Mouse (Mus musculus) hematopoietic multipotent progenitor cell, adult 10-12 weeks (in vitro differentiated cells): ENCODE measurements around the gene Rab22a. TPM values are rescaled to one million over a fixed set of nuclear protein-coding genes. Genes with fewer than 3 reads are reported as not detected.

Experiments used
- polyA plus RNA-seq: library from polyadenylated mRNA; stranded (reverse); fragments of >175 nt; gene quantifications from 2 replicates; pipeline ENCODE4 v1.2.3, GENCODE M21; 2012; ENCODE audit warnings: low replicate concordance

Rab22a gene
- polyA plus RNA-seq, result 14.0 and 40.5 TPM in 2 replicates

DNA sequence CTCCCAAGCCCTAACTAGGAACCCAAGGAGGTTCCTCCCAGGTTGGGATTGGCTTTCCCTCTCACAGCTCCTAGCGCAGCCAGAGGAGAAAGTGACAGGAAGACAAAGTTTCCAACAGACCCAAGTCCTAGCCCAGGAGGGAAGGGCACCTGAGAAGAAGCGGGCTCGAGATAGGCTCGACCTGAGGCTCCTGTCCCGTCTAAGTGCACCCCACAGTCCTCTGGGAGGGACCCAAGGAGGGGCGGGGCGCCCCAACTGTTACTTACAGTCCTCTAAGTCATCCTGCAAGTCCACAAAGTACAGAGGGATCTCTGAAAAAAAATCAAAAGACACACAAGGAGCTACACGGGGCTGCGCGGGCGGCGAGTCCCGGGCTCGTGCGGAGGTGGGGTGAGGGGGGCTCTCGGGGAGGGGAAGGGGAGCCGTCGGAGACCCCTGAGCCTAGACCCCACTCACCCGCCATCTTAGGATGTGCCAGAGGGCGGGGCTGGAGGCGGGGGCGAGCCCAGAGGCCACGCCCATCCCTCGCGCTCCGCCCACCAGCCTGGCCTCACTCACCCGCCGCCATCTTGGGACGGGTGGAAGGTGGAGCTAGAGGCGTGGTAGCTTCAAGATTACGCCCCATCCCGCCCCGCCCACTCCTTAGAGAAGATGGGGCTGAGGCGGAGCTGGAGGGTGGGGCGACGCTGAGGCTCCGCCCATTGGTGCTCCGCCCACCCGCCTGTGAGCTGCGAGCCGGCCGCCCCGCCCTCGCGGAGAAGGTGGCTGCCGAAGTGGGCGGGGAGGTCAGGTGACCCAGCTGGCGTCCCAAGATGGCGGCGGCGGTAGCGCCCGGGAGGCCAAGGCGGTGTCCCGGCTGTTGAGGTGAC lies at the start of gene Rab22a:
Gene Rab22a (plus strand): TSS at position 704 of the 869 bp plus-strand sequence.

DNA sequence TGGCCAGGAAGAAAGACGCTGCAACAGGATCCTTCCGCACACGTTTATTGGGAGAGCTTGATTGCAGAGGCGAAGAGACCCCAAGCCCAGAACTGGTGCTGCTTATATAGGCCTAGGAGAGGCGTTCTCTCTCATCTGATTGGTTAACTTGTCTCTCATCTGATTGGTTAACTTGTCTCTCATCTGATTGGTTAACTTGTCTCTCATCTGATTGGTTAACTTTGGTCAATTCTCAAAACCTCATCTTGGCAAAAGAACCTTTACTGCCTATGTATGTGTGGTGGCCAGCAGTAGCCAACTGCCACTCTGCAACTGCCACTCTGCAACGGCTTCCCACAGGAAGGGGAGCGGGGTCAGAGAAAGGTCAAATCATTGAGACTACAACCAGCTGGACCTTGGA lies 59.6 kb downstream of the Rab22a start, which contains the start of gene 1700010B08Rik:
Gene 1700010B08Rik (plus strand): TSS at position 301 of the 400 bp plus-strand sequence.

DNA sequence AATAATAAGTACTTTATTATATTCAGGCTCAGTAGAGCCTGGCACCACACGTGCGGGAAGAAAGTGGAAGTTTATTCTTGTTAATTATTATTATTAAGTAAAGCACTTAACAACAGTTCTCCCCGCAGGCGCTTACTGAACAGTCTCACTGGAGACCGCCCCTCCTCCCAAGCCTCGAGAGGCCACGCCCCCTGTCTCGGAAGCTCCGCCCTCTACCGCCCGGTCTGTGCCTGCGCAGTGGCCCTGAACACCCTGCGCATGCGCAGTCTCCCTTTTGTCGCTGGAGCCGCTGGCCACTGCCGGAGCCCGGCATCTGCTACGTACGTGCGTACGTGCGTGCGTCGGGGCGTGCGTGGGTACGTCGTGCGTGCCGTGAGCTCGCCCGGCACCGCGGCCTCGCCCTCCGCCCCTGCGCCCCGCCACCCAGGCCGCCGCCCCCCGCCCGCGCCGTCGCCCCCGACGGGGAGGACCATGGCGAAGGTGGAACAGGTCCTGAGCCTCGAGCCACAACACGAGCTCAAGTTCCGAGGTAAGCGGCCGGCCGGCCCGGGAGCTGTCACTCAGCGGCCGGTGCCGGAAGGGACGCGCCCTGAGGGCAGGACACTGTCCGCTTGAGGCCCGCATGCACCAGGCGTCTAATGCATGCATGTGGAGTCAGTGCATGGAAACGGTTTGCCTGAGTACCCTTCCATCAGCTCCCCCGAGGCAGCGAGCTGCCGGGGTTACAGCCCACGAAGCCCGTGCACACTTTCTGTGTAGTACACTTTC lies 77.8 kb downstream of the Rab22a start, which contains the start of gene Vapb:
Gene Vapb (plus strand): TSS at position 290 of the 768 bp plus-strand sequence.

Other genes with a start within 250 kb of the Rab22a start
- gene 1700021F07Rik, start 137.2 kb upstream of the Rab22a start, polyA plus RNA-seq, result not detected in 2 replicates
- not detected in 2 replicates for gene Ankrd60, start 81.4 kb upstream of the Rab22a start, polyA plus RNA-seq
- gene 1700010B08Rik, start 59.7 kb downstream of the Rab22a start, polyA plus RNA-seq, result not detected in 2 replicates
- gene Vapb, start 77.8 kb downstream of the Rab22a start, polyA plus RNA-seq, result 19.9 and 20.8 TPM in 2 replicates